Mouse (Mus musculus) heart, postnatal 0 days (tissue): Measurements from ENCODE around the gene Fez1. TPM values are rescaled to one million over a fixed set of nuclear protein-coding genes. Genes with fewer than 3 reads are reported as not detected.

Experiments used
- ATAC-seq: fragments of 200-750 bp; cut with Nextera tagmentation; 2 replicates; pipeline ENCODE4 v1.8.0; 2017; ENCODE audit warnings: low read depth, moderate number of reproducible peaks, moderate library complexity; ENCODE audit not compliant: insufficient read depth
- DNase-seq: peaks from one replicate; pipeline ENCODE4 v3.0.0-alpha.2; 2016; ENCODE audit warnings: low spot score
- H3K27ac ChIP-seq: fragments of 300-500 bp; sonication (generic); 2 replicates; pipeline ENCODE4 v1.5.1; 2014; ENCODE audit warnings: low read depth, mild to moderate bottlenecking
- H3K27me3 ChIP-seq: fragments of 300-500 bp; sonication (generic); 2 replicates; pipeline ENCODE4 v1.6.1; 2014; ENCODE audit warnings: low read length, mixed read lengths; ENCODE audit not compliant: control insufficient read depth, insufficient read depth
- H3K36me3 ChIP-seq: fragments of 300-500 bp; sonication (generic); replicated peaks from 2 replicates; pipeline ENCODE4 v1.6.1; 2014; ENCODE audit warnings: low read length, mixed read lengths; ENCODE audit not compliant: control insufficient read depth, insufficient read depth
- H3K4me1 ChIP-seq: fragments of 300-500 bp; sonication (generic); 2 replicates; pipeline ENCODE4 v1.6.1; 2014; ENCODE audit warnings: antibody characterized with exemption; ENCODE audit not compliant: control insufficient read depth, insufficient read depth
- H3K4me2 ChIP-seq: fragments of 300-500 bp; sonication (generic); 2 replicates; pipeline ENCODE4 v1.6.1; 2014; ENCODE audit warnings: low read depth, mild to moderate bottlenecking, low read length, moderate library complexity
- H3K4me3 ChIP-seq: fragments of 300-500 bp; sonication (generic); 2 replicates; pipeline ENCODE4 v1.5.1; 2014; ENCODE audit warnings: low read depth, low read length
- H3K9ac ChIP-seq: fragments of 300-500 bp; sonication (generic); replicated peaks from 2 replicates; pipeline ENCODE4 v1.6.1; 2014; ENCODE audit warnings: low read depth, low read length, mixed read lengths
- H3K9me3 ChIP-seq: fragments of 300-500 bp; sonication (generic); replicated peaks from 2 replicates; pipeline ENCODE4 v1.6.1; 2016; ENCODE audit warnings: low read length; ENCODE audit not compliant: control insufficient read depth
- CTCF ChIP-seq: IDR thresholded peaks from 2 replicates; pipeline ENCODE4 v1.5.1; 2016; ENCODE audit warnings: antibody characterized with exemption, control low read depth, low read depth
- EP300 ChIP-seq: IDR thresholded peaks from 2 replicates; pipeline ENCODE4 v1.6.1; 2016; ENCODE audit warnings: antibody characterized with exemption, low read depth
- WGBS: fragments of 180-500 bp; shearing (Covaris S2); extraction: QIAGEN DNeasy Blood & Tissue Kit; methylation state at CpG from one replicate; pipeline ENCODE4 v1.1.7; 2014; 5-methylcytosine and 5-hydroxymethylcytosine counted together
- polyA plus RNA-seq: library from polyadenylated mRNA; unstranded; fragments of >200 nt; fragmentation: Nextera tagmentation; extraction: Ambion mirVana; gene quantifications from 2 replicates; pipeline ENCODE4 v1.2.1, GENCODE M21; 2015
- total RNA-seq: library from RNA; depleted of rRNA; stranded (reverse); fragments of >200 nt; gene quantifications from 2 replicates; pipeline ENCODE4 v1.2.3, GENCODE M21; 2014; ENCODE audit warnings: low replicate concordance

The Fez1 gene
- total and polyA plus RNA-seq, 2 experiments from 2014 or later, result 0.34 to 0.93 TPM

- H3K36me3 ChIP-seq, result no peaks in the 10 kb centered on the region
- H3K9ac ChIP-seq, result no peak overlapping the region
- ATAC-seq, result no peak
- H3K4me3 ChIP-seq, result no peak overlapping the region
- H3K27me3 ChIP-seq, result no peaks in the 10 kb centered on the region
- H3K9me3 ChIP-seq, result no peaks in the 10 kb centered on the region
- DNase-seq, result no peak
- WGBS, result 88% methylated on average over 3 of the region's 3 CpGs
- TF ChIP-seq EP300, result no peak
- TF ChIP-seq CTCF, result no peak
- H3K4me1 ChIP-seq, result no peaks in the 10 kb centered on the region; the same call in 1 of the 2 replicates
- no peak overlapping the region for H3K4me2 ChIP-seq
- H3K27ac ChIP-seq, result no peak overlapping the region
These were observed 16.2 kb upstream of the Fez1 start for GRCm38 (mm10) chr9:36805256-36805975.

GRCm38 (mm10) chr9:36808126-36808785, 13.4 kb upstream of the Fez1 start:
- TF ChIP-seq CTCF, result no peak
- TF ChIP-seq EP300, result no peak
- Histone ChIP-seq H3K4me3 (no peak overlapping the region), H3K4me2 (no peak overlapping the region), H3K36me3 (no peaks in the 10 kb centered on the region), H3K9me3 (no peaks in the 10 kb centered on the region), H3K9ac (no peak overlapping the region), H3K27me3 (no peaks in the 10 kb centered on the region), H3K4me1 (no peaks in the 10 kb centered on the region; the same call in 1 of the 2 replicates), H3K27ac (no peak overlapping the region)
- DNase-seq (no peak), ATAC-seq (no peak)
- 55% methylated on average over 5 of the region's 5 CpGs for WGBS

GRCm38 (mm10) chr9:36814486-36814885, 7.2 kb upstream of the Fez1 start:
- TF ChIP-seq EP300 (no peak), CTCF (0 out of 2 replicates have a peak, but pooled peaks have one; percentile 2)
- 67% methylated on average over 3 of the region's 3 CpGs for WGBS
- H3K9ac ChIP-seq, result no peak overlapping the region

DNA sequence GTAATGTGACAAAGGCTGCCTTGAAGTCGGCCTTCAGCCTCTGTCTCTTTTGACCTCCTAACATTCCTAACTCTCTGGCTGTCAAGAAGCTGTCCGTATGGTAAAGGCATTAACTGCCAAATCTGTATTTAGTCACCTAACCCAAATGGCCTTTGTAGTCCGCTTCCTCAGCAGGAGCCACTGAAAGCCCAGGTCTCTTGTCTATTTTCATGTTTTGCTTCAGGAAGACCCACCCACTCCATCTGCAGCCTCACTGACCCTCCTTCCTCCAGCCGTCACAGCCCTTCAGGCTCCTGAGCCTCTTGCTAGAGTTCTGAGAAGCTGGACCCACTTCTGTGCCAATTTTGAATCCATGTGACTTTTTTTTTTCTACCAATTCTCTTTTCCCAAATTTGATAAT, 2.8 kb upstream of the Fez1 start:
- no peaks in the 10 kb centered on the region for H3K36me3 ChIP-seq
- H3K4me3 ChIP-seq, result no peak overlapping the region
- no peaks in the 10 kb centered on the region for H3K27me3 ChIP-seq
- no peaks in the 10 kb centered on the region for H3K4me1 ChIP-seq
- TF ChIP-seq CTCF, result no peak
- TF ChIP-seq EP300, result no peak
- 48% methylated on average over 4 of the region's 4 CpGs for WGBS
- no peak overlapping the region for H3K27ac ChIP-seq
- DNase-seq (no peak), ATAC-seq (no peak)
- H3K9ac ChIP-seq, result no peak overlapping the region
- no peaks in the 10 kb centered on the region for H3K9me3 ChIP-seq
- H3K4me2 ChIP-seq, result no peak overlapping the region

More at GRCm38 (mm10) chr9:36814486-36814885, 7.2 kb upstream of the Fez1 start:
- H3K9me3 ChIP-seq, result no peaks in the 10 kb centered on the region
- H3K4me3 ChIP-seq, result no peak overlapping the region
- DNase-seq (no peak), ATAC-seq (no peak)
- H3K27ac ChIP-seq, result no peak overlapping the region
- no peaks in the 10 kb centered on the region for H3K36me3 ChIP-seq
- no peaks in the 10 kb centered on the region for H3K4me1 ChIP-seq
- no peak overlapping the region for H3K4me2 ChIP-seq
- no peaks in the 10 kb centered on the region for H3K27me3 ChIP-seq

GRCm38 (mm10) chr9:36820969-36821643, 558 bp upstream of the Fez1 start:
- Histone ChIP-seq H3K27me3 (no peaks in the 10 kb centered on the region), H3K4me2 (no peak overlapping the region), H3K36me3 (no peaks in the 10 kb centered on the region), H3K4me1 (no peaks in the 10 kb centered on the region), H3K27ac (no peak overlapping the region), H3K9me3 (no peaks in the 10 kb centered on the region), H3K9ac (no peak overlapping the region), H3K4me3 (no peak overlapping the region)
- TF ChIP-seq CTCF (no peak), EP300 (no peak)
- DNase-seq (no peak), ATAC-seq (no peak)
- 46% methylated on average over 9 of the region's 9 CpGs for WGBS
